Mouse (Mus musculus): ENCODE measurements around the gene S100a16.

DNA sequence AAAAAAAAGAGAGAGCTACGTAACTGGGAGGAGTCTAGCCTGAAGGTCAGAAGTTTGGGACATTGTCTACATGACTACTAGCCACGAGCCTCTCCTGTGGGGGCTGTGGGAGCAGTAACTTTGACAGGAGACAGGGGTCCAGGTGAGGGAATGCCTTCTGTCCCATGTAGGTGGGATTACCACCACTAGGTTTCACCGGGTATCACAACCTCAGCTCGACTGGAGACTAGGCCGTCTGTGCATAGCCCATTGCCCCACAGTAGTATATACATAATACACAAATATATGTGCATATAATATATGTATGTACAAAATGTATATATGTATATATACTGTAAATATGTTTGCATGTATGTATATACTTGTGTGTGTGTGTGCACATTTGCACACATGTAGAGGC is 44.1 kb downstream of the S100a16 start:
- TF ChIP-seq CTCF (IDR thresholded peaks at IDR 0.05; ENCODE audit: low read depth) (no peak), EP300 (IDR thresholded peaks at IDR 0.05; ENCODE audit: low read depth) (no peak)
